Mouse (Mus musculus): ENCODE measurements at regions not wholly inside any gene's neighbourhood (a gene's known extent, or its start where the extent isn't known, plus 50 kb on each side); places are given as distances from the start of the nearest gene placed in this dataset.

- TF ChIP-seq CTCF (IDR thresholded peaks at IDR 0.05; ENCODE audit: insufficient read depth, low read length) (no peak), POLR2A (IDR thresholded peaks at IDR 0.05; ENCODE audit: borderline replicate concordance, extremely low read depth, low read depth, low read length) (no peak)
Measured at GRCm38 (mm10) chr1:35864246-35864645, 204.0 kb upstream of the Hs6st1 start.

Measured in lung, adult 2 months (tissue).